Mouse (Mus musculus) T-helper 2 cell (primary cell): Measurements from ENCODE around the gene Ccnq.

Source experiments
- in situ Hi-C: fragments of 300-600 bp; cut with MboI, MseI; formaldehyde crosslinking; loops from one replicate; pipeline ENCODE4 v1.15.1; 2025; ENCODE audit warnings: high pct_unique_total_duplicates

Gene Ccnq

DNA sequence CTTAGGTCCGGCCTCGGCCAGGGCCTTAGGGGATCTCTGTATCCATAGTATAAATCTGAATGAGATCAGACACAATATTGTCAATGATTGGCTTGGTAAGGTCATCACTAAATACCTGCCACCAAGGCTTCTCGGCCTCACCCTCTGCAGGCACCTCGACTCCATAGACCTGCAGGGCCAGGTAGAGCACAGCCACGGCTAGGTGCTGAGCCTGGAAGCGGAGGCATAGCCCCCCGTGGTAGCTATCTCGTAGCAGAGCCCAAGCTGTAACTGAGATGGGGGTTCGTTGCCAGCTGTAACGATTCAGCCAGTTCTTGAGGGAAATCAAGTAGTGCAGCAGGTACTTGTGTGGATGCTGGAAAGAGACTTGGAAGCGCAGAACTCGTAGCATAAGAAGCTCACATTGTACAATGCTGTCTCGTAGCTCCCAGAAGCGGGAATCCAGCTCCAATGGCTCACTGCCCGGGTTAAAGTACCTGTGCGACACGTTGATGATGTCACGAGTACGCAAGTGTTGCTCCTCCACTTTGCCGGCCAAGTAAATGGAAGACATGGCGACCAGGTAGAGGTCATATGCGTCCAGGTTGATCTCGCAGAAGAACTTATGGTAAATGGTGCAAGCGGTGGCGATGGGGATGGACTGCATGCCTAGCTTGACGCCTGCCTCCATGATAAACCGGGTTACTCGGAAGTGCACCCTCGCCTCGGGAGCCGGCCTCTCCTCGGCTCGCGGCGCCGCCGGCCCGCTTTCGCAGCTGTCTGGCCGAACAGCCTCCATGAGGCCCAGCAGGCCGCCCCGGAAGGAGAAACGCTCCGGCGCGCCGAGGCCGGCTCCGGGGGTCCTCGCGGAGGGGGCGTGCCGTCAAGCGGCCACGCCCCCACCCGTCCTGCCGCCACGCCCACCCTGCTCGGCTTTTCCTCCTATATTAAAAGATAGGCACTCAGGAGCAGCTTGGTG is at the start of gene Ccnq:
Ccnq (minus strand) TSS at position 845 of the 958 bp plus-strand sequence.
- in situ Hi-C loops: loop anchor here (10.0 to 25.0 kb wide), 2 partner anchors 56 to 1136 kb away; partner anchors contain the start of gene Nlk

DNA sequence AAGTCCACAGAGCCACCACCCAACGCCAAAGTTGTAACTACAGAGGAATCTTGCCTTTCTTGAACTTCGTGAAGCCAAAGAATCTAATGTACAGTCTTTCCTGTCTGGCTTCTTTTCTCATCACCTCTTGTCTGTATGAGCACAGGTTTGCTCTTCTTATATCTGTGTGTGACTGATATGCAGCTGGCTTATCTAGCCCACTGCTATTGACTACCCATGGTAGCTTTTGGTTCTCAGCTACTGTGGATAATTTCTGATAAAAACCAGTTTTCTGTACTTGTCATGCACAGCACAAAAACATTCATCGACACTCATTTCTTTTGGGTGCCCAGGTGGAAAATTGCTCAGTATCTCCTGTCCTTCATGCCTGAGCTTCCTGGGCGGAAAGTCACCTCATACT is 49.6 kb upstream of the Ccnq start:
- in situ Hi-C loops: no loop called here

DNA sequence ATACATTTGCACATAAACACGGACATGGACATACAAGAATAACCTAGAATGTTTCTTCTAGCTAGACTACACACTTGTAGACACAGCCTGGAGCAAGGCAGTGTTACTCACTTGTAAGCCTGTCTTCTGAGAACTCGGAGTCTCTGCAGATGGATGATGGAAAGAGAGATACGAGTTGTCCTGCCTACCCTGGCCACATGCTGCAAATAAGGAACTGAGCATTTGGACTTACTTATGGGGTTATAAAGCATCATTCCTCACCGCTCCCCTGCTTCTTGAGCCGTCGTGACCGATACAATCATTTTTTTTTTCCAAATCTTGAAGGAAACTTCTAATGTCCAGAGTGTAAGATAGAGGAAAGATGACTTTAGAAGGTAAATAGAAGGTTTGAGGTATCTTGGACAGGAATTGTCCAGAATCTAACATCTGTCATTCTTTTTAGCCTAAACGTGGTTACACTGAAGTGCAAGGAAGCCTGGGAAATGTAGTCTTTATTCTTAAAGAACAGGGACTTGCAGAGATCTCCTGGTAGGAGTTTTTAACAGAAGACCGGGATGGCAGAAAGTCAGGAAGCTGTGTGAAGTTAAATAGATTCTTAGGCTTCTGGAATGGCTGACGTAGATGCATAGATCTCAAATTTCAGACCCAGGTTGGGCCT is 44.7 kb upstream of the Ccnq start:
- in situ Hi-C loops: no loop called here

DNA sequence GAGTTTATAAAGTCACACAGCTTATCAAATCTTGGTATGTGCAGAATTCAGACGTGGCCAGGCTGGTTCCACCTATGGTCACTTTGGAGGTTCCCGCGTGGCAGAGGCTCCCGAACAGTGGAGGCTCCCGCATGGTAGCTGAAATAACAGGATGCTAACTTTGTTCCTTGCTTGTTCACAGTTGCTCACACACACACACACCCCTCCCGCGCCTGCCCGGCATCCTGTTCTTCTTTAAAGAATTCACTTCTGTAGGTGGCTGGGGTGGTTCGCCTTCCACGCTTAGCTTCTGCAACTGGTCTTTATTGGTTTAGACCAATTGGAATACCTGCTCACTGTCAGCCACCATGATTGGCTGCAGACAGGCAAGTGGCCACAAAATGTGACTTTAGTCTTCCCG is 41.6 kb upstream of the Ccnq start:
- in situ Hi-C loops: no loop called here

DNA sequence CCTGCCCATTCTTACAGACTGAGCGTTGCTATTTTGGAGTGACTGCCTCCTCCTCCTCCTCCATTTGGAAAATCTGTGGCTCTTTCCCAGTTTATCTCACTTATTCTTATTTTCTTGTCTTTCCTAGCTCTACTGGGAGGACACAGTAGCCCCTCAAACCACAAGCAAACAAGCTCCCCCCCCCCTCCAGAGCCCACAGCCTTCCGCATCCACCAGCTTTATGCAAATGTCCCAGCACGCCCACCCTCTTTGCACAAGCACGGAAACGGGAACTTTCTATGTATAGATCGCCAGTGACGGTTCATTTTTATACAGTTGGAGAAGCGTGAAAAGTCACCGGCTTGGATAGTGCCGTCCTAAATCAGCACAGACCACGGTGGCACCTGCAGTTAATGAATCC is 40.9 kb upstream of the Ccnq start:
- in situ Hi-C loops: no loop called here

DNA sequence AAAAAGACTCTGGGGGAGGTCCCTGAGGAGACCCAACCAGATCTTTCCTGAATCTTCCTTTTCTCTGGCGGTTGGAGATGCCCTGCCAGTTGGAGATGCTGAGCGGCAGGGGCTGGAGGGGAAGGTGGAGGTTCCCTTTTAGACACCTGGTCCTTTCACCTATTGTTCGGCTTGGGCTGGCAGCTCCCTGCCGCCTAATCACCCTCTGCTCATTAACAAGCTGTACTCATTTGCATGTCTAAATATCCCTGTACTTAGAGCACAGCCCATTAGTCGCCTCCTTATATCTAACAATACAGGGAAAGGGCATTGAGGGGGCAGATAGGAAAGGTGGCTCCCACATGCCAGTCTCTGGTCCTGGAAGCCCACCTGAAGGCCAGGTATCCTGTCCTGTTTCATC is 40.5 kb upstream of the Ccnq start:
- in situ Hi-C loops: no loop called here

DNA sequence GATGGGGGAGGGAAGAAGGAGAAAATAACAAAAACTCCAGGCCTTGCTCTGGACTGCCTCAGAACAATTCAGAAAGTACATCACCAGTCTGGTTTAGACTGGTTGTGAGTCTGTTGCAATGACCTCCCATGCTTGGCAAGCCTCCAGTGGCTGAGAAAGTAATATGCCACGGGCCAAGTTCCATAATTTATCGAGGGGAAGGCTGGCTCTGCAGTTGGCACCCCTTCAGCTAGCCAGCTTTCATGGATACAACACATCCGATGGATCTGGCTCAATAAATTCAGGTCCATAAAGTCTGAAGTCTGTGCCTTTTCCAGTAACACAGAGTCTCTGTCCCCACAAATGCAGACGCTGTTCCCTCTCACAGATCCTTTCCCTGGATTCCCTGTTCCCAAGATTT is 40.1 kb upstream of the Ccnq start:
- in situ Hi-C loops: no loop called here

DNA sequence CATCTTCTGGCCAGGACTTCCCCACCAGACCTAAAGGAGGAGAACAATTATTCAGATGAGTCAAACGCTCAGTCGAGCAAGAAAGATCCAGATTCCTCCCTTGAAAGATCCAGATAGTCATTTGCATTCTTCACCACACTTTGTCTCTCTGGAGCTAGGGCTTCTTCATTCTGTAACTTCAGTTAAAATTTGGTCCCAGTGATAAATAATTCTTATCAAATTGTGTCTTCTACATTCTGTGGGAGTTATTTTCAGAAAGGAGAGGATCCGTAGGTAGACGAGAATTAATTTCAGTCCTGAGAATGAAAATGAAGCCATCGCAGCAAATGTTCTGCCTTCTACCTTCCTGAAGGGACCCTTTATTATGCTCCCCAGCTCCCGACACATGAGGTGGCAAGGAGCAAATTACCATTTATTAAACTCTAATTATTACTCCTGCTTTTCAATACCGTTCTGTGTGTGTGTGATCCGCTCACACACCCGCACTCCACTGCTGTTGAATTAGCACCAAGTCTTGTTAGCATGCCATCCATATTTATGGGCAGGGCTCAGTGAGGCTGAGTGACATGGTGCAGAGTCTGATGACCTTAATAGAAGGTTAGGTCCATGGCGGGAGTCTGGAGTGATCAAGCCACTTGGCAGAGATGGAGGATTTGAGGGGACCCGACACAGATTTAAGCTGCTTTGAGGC is 38.0 kb upstream of the Ccnq start:
- in situ Hi-C loops: no loop called here

DNA sequence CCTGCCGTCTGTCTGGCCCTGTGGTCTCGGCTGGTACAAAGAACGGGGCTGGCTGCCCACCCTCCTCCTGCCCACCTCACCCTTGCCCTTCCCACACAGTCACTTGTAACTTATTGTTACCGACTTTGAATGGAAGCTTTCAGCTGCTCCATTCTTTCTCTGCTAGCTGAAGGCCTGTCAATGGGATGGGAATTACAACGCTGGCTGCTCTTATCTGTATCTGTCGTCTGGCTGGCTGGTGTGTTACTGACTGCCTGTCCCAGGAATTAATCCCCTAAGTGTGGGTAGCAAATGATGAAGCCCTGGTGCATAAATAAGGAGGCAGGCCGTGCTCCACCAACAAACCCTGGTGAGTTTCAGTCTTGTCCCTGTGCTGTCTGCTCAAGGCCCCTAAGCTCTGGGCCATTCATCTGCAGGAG is 34.5 kb upstream of the Ccnq start:
- in situ Hi-C loops: no loop called here

DNA sequence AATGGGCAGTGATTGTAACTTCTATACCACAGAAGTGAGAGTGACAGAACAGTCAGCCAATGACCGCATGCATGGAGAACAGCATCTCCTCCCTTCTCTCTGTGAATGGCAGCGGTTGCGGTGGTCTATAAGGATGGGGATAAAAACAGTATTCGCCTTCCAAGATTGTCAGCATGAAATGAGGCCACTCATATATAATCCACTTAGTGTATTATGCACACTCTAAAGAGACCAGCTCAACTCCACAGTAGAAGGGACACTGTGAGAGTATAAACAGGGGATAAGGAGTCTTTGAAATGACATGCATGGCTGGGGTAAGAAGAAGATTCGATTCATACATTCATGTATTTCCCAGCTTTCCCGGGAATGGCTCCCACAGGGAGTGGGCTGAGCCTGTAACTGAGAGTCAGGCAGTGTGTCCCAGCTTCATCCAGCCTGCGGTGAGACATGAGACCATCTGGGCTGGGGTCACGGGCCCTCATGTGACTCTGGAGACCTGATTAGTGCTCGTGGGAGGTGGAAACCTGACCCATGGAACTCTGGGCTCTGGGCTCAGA is 31.3 kb upstream of the Ccnq start:
- in situ Hi-C loops: no loop called here

DNA sequence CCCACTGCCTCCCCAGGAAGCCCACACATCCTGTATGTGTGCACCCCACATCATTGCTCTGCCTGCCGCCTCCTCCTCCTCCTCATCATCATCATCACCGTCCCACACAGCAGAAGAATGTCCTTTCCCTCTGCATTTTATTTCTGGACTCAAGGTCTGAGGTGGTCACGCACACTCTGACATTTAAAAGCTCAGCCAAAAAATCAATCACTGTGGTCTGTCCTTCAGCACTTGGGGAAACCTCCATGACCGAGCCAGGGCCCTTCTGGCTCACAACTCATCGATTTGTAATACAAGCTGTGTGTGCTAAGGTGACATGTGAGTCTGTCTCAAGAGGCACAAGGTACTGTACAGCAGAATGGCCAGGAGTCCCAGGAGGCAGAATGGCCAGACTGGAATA is 30.8 kb upstream of the Ccnq start:
- in situ Hi-C loops: no loop called here

DNA sequence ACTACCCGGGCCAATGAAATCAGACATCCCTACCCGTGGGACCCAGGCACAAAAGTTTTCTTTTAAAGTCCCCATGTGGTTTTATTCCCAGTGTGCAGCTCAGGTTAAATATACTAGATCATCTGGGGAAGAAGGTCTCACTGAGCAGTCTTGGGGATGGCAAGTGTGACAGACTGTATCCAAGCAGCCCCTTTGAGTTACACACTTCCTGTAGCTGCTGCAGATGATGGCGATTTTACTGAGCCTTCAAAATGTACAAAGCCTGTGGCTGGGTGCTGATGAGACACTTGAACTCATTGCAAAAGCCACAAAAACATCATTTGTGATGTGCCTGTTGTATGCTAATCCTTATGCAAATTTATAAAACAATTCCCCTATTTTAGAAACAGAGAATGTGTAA is 29.0 kb upstream of the Ccnq start:
- in situ Hi-C loops: no loop called here

DNA sequence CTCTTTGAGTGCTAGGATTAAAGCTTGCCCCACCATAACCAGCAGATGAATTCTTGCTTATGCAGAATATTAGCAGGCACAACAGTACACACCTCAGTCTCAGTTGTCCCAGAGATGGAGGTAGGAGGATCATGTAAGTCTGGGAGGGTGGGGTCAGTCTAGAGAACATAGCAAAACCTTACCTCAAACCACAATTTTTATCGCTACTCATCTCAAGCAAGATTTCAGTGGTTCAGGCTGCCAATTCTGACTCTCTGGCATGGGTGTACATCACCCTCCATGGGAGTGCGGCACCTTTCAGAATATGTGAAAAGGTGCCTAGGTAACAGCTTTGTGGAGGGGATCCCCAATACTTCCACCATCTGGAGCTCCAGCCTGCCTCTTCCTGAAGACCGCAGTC is 28.5 kb upstream of the Ccnq start:
- in situ Hi-C loops: no loop called here

DNA sequence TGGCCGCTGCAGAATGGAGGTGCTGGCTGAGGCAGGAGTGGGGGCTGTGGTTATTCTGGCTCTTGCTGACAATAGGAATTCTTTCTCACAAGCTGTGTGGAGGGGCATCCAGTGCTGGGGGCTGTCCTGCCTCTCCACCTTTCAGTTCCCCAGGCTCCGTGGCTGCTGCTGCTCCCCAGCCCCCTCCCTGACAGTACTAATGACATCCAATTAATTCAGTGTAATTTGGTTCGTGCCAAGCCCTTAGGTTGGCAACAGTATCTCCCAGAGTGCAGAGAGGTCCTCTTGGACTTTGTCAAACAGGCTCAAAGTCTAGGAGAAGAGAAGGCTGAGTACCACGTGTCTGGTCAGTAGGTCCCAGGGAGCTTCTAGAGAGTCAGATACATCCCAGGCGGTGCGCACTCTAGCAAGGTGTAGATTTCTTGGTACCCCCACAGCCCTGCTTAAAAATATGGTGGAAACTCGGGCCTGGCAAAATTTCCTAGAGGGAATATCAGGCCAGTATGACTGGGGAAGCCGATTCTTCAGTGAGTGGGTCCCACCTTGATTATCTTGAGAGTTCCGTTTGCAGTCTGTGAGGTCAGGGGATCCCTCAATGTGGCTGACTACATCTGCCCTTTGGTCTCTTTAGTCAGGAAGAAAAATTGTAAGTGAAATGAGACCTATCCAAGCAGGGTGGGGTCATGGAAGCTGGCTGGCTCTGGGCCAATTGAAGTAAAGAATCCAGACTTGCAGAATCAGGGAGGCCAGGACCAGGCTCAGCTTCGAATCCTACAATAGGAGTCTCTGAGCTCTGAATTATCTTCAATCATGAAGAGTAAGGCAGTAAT is 26.5 kb upstream of the Ccnq start:
- in situ Hi-C loops: no loop called here

DNA sequence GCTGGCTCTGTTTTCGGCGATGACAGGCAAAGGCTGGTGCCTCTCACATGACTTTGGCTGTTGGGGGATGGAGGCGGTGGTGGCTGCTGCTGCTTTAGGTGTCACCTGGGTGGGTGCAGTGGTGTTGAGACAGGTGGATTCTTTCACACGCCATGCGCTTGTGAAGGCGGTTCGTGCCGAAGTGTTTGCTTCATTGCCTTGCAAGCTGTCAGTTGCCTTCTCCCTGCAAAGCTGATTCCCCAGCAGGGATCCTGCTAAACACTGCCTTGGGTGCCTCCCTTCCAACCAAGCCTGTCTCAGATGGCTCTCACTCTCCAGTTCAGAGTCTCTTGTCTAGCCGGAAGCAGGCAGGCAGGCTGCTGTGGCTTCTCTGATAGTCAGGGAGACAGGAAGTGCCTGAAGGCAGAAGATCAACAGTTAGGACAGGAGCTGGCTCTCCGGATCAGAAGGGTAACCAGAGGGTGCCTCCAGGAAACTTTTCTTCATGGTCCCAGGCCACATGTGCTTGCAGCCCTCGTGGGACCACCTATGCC is 20.3 kb upstream of the Ccnq start:
- in situ Hi-C loops: loop anchor here (25.0 kb wide), 1 partner anchor 1115 kb away; no protein-coding TSS in a partner anchor

DNA sequence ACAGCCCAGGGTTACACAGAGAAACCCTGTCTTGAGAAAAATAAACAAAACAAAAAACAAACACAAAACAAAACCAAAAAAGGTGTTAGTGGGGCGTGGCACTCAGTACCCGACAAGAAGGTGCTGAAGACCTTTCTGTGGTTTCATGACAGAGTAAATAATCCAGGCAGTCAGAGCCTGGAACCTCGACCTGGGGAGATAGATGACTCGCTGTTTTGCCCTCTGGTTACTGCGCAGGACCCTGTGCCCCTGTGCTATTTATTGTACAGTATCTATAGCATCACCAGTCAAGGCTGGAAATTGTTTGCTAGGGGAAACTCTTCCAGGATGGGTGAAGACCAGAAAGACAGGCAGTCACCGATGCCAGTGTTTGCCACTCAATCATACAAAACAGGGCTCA is 18.9 kb upstream of the Ccnq start:
- in situ Hi-C loops: loop anchor here (25.0 kb wide), 1 partner anchor 1117 kb away; no protein-coding TSS in a partner anchor

DNA sequence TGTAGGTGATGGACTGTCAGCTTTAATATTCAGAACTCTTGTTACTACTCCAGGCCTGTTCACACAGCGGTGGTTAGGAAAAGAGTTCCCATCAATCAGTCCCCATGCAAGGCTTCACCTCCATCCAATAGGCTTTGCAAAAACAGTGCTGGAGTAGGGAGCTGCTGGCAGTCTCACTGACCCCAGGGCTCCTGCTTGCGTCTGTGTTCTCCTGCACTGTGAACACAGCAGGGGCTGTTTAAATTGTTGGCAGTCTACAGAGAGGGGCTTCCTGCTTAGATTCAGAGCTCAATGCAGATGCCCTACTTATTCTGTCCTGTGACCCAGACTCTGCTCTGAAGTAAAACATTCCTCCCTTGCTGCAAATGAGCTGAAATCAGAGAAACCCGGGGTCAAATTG is 17.2 kb upstream of the Ccnq start:
- in situ Hi-C loops: loop anchor here (25.0 kb wide), 1 partner anchor 1119 kb away; no protein-coding TSS in a partner anchor

DNA sequence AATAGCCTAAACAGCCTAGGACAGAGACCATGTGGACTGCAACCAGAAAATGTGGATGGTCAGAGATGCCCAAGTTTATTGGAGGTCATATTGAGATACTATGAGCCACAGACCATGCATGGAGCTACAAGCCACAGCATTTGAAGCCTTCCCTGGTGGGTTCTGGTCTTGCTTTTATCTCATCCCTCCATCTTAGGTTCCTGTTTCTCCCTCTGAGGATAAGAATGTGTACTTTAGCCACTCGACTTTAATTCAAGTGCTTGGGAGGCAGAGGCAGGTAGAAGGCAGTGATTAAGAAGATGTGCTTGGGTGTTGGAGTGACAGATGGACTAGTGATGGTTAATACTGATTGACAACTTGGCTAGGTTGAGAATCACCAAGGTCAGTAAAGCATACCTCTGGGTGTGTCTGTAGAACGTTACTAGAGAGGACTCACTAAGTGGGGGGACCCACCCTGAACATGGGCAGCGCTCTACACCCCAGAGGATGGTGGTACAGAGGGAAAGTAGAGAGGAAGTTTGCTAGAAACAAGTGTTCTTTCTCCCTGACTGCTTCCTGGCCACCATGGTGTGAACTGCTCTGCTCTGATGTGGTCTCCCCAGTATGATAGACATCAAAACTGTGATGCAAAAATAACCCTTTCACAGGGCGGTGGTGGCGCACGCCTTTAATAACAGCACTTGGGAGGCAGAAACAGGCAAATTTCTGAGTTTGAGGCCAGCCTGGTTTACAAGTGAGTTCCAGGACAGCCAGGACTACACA is 14.7 kb upstream of the Ccnq start:
- in situ Hi-C loops: loop anchor here (25.0 kb wide), 1 partner anchor 1121 kb away; no protein-coding TSS in a partner anchor

DNA sequence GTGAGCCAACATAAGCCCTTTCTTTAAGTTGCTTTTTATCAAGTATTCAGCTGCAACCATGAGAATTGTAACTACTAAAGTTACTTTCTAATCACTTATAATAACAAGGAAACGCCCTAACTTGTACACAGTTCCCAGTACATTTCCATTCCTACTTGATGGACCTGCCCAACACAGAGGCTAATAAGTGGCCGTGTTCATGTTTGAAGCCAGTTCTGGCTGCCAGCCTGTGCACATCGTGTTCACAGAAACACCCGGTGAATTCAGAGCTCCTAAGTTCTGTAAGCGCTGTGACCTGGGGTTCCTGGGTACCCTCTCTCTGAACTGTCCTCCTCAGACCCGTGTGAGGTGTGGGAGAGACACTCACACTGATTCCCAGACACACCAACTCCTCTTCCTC is 13.3 kb upstream of the Ccnq start:
- in situ Hi-C loops: loop anchor here (5.0 to 25.0 kb wide), 2 partner anchors 38 to 1122 kb away; no protein-coding TSS in a partner anchor

DNA sequence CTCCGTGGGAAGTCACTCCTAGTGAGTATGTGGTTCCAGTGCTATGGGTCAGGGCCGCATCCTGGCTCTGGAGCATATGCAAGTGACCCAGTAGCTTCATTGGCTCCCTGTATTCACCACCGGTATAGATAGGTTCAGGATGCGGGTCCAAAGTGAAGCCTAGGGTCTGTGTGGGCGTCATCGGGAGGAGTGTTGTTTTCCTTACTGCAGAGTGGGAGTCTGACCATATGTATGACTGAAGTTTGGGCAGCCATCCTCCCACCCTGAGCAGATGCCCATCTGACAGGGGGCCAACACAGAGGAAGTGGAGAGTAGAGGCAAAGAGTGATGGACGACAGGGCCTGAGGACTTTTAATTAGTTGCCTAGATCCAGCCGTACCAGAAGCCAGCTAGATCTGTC is 12.8 kb upstream of the Ccnq start:
- in situ Hi-C loops: loop anchor here (5.0 to 25.0 kb wide), 2 partner anchors 37 to 1123 kb away; no protein-coding TSS in a partner anchor
